In genomic region chr2:69821711-69822110, GRCm38 (mm10) we compare ENCODE assay signal across 8 mouse cellular contexts. TPM values are rescaled to one million over a fixed set of nuclear protein-coding genes. Genes with fewer than 3 reads are reported as not detected.
DNase-seq lines count a peak whose midpoint lies in the region; ATAC-seq and TF ChIP-seq lines count a peak whose summit lies in the region.

Klhl23 (plus strand) TSS chr2:69821944.

- peaks cover 7% of the 10 kb centered on the region; the same call in 1 of the 2 replicates for H3K36me3 ChIP-seq in kidney, embryonic 16.5 days (ENCODE audit: insufficient read depth, low read length)
- H3K36me3 ChIP-seq in hindbrain, embryonic 16.5 days (ENCODE audit: control insufficient read depth, insufficient read depth, low read length) = no peaks in the 10 kb centered on the region
- H3K36me3 ChIP-seq in lung, embryonic 14.5 days (ENCODE audit: insufficient read depth) = peaks cover 18% of the 10 kb centered on the region

- H3K4me1 ChIP-seq in kidney, embryonic 16.5 days (ENCODE audit: insufficient read depth, low read length) = peaks cover 22% of the 10 kb centered on the region; the same call in 1 of the 2 replicates
- H3K4me1 ChIP-seq in hindbrain, embryonic 16.5 days (ENCODE audit: control insufficient read depth, insufficient read depth, low read depth, low read length) = peaks cover 25% of the 10 kb centered on the region
- H3K4me1 ChIP-seq in lung, embryonic 14.5 days (ENCODE audit: insufficient read depth) = no peaks in the 10 kb centered on the region
- peaks cover 9% of the 10 kb centered on the region for H3K4me1 ChIP-seq in olfactory bulb, adult 2 months (ENCODE audit: control insufficient read depth, insufficient read depth, low read length)

- 12% methylated on average over 8 of the region's 8 CpGs for WGBS in kidney, embryonic 16.5 days
- WGBS in hindbrain, embryonic 16.5 days = 20% methylated on average over 8 of the region's 8 CpGs
- 5% methylated on average over 8 of the region's 8 CpGs for WGBS in lung, embryonic 14.5 days
- WGBS in olfactory bulb, adult 2 months = 19% methylated on average over 8 of the region's 8 CpGs

- no peak for TF ChIP-seq POLR2A in olfactory bulb, adult 2 months (IDR thresholded peaks at IDR 0.05; ENCODE audit: insufficient read depth, low read depth, low read length)

- peak within 1 kb of the TSS; percentile 95 for H3K27ac ChIP-seq in kidney, embryonic 16.5 days (ENCODE audit: low read length)
- peak within 1 kb of the TSS; percentile 97 for H3K27ac ChIP-seq in hindbrain, embryonic 16.5 days (ENCODE audit: low read depth, low read length)
- H3K27ac ChIP-seq in lung, embryonic 14.5 days (ENCODE audit: low read depth) = peak within 1 kb of the TSS; percentile 96
- H3K27ac ChIP-seq in olfactory bulb, adult 2 months (ENCODE audit: insufficient read depth, low read depth, low read length) = peak within 1 kb of the TSS; percentile 84

- peak within 1 kb of the TSS; percentile 84 for H3K4me3 ChIP-seq in kidney, embryonic 16.5 days (ENCODE audit: low read length)
- H3K4me3 ChIP-seq in hindbrain, embryonic 16.5 days (ENCODE audit: low read length) = peak within 1 kb of the TSS; percentile 77
- peak within 1 kb of the TSS; percentile 82 for H3K4me3 ChIP-seq in lung, embryonic 14.5 days (ENCODE audit: low read depth, low read length)
- H3K4me3 ChIP-seq in olfactory bulb, adult 2 months (ENCODE audit: insufficient read depth, low read depth, low read length) = peak within 1 kb of the TSS; percentile 100

- no peaks in the 10 kb centered on the region for H3K9me3 ChIP-seq in kidney, embryonic 16.5 days (ENCODE audit: low read length)
- no peaks in the 10 kb centered on the region for H3K9me3 ChIP-seq in hindbrain, embryonic 16.5 days (ENCODE audit: control insufficient read depth, low read length)
- H3K9me3 ChIP-seq in lung, embryonic 14.5 days (ENCODE audit: low read depth, low read length) = no peaks in the 10 kb centered on the region

- intact Hi-C loops in gastrocnemius, postnatal 14 days (cut with DNase I; ENCODE audit: low total_unique reads) = no loop called here

- peak within 1 kb of the TSS; percentile 84 for H3K4me2 ChIP-seq in kidney, embryonic 16.5 days (replicated peaks; ENCODE audit: low read depth, low read length)
- H3K4me2 ChIP-seq in hindbrain, embryonic 16.5 days (ENCODE audit: low read length) = peak within 1 kb of the TSS; percentile 65
- peak within 1 kb of the TSS; percentile 63 for H3K4me2 ChIP-seq in lung, embryonic 14.5 days

- DNase-seq in kidney, postnatal 10 days = no peak
- DNase-seq in adrenal gland, postnatal 4 days (ENCODE audit: low spot score in 2 of 2) = no peak
- DNase-seq in gastrocnemius, postnatal 14 days = no peak
- peak; percentile 67 for DNase-seq in lung, embryonic 14.5 days
- no peak for DNase-seq in spleen, postnatal 14 days (ENCODE audit: low spot score in 2 of 2)

- 0 out of 2 replicates have a peak, but pooled peaks have one; percentile 17 for ATAC-seq in kidney, embryonic 16.5 days (ENCODE audit: low FRiP score, low TSS enrichment)
- ATAC-seq in hindbrain, embryonic 16.5 days = no peak
- peak; percentile 30; the same call in 1 of the 2 replicates for ATAC-seq in lung, embryonic 14.5 days (ENCODE audit: insufficient read depth)

- no peaks in the 10 kb centered on the region for H3K27me3 ChIP-seq in kidney, embryonic 16.5 days (ENCODE audit: insufficient read depth, low read length)
- H3K27me3 ChIP-seq in hindbrain, embryonic 16.5 days (replicated peaks; ENCODE audit: control insufficient read depth, insufficient read depth, low read length) = no peaks in the 10 kb centered on the region
- H3K27me3 ChIP-seq in lung, embryonic 14.5 days (ENCODE audit: insufficient read depth, low read length) = no peaks in the 10 kb centered on the region

- no peak for TF ChIP-seq CTCF in lung, embryonic 14.5 days (IDR thresholded peaks at IDR 0.05; ENCODE audit: low read depth)
- TF ChIP-seq CTCF in olfactory bulb, adult 2 months (IDR thresholded peaks at IDR 0.05; ENCODE audit: insufficient read depth, low read depth, low read length) = no peak

- peak within 1 kb of the TSS; percentile 95 for H3K9ac ChIP-seq in kidney, embryonic 16.5 days (replicated peaks; ENCODE audit: low read length)
- H3K9ac ChIP-seq in hindbrain, embryonic 16.5 days (ENCODE audit: low read depth, low read length) = peak within 1 kb of the TSS; percentile 99
- peak within 1 kb of the TSS; percentile 95 for H3K9ac ChIP-seq in lung, embryonic 14.5 days

RNA-seq across cellular contexts. Expression of gene Klhl23, which starts in this region (rescaled TPM):
- polyA plus RNA-seq in kidney, embryonic 16.5 days (2015; fragmentation: Nextera tagmentation; extraction: Ambion mirVana) = 29.9 and 31.5 TPM in 2 replicates
- 10 to 100 TPM; 25.8 to 26.8 TPM for total RNA-seq in adrenal gland, postnatal 4 days (2021)
- 10 to 100 TPM; 16.4 to 18.4 TPM for total RNA-seq in gastrocnemius, postnatal 14 days (2021)
- 96.3 and 98.2 TPM in 2 replicates for polyA plus RNA-seq in hindbrain, embryonic 16.5 days (2015; fragmentation: Nextera tagmentation; extraction: Ambion mirVana)
- 36.1 and 39.6 TPM in 2 replicates for polyA plus RNA-seq in lung, embryonic 14.5 days (2014; fragmentation: Nextera tagmentation; extraction: Ambion mirVana)
- polyA plus RNA-seq in olfactory bulb, adult 2 months (2012; ENCODE audit: insufficient read depth, insufficient read length, low replicate concordance, missing spikeins) = not detected in 2 replicates
